Mouse (Mus musculus): ENCODE data around the gene Iqschfp.

DNA sequence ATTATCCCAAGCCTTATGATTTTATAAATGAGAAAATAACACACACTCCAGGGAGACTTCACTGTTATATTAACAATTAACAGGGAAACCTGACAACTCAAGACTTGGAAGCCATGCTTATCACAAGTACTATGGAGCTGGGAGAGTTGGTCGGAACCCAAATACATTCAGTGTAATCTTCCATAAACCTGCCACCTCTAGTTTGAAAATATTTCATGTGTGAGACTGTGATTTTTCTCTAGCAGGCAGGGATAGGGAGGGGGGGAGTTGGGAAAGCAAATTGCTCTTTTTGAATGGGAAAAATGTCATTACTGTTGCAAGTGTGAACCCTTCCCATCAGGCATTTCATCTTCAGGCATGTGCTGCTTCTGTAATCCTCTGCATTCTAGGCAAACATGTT, 304.9 kb downstream of the Iqschfp start:
- no peak for TF ChIP-seq CTCF (IDR thresholded peaks at IDR 0.05; ENCODE audit: borderline replicate concordance, extremely low read depth, insufficient read depth, insufficient read length)
- TF ChIP-seq POLR2A (IDR thresholded peaks at IDR 0.05; ENCODE audit: borderline replicate concordance, extremely low read depth, insufficient read depth, insufficient read length, poor library complexity, severe bottlenecking): no peak

Measured in brain, embryonic 14.5 days (tissue).